Mouse (Mus musculus) gastrocnemius, adult 18-20 months (tissue): ENCODE results near the gene 9130409I23Rik. TPM values are rescaled to one million over a fixed set of nuclear protein-coding genes. Genes with fewer than 3 reads are reported as not detected.
A peak's percentile ranks its signal among the peaks of the same experiment; 100 is the strongest.
"Not testable (repeated sequence)": the region's sequence is repeated elsewhere in the genome, so short reads cannot be mapped to it uniquely, and the experiment has no call there.

Source experiments
- DNase-seq: peaks from one replicate; pipeline ENCODE4 v3.0.0; 2021; ENCODE audit warnings: low spot score
- total RNA-seq, 2 experiments: library from RNA; stranded (reverse); gene quantifications; 2 replicates each; pipeline ENCODE4 v1.2.3; 2021

9130409I23Rik gene
- total RNA-seq, 2 experiments from 2014 or later = not detected

- not testable (repeated sequence) for DNase-seq
Observed at GRCm38 (mm10) chr1:181035015-181035778, 15.8 kb upstream of the 9130409I23Rik start.

DNA sequence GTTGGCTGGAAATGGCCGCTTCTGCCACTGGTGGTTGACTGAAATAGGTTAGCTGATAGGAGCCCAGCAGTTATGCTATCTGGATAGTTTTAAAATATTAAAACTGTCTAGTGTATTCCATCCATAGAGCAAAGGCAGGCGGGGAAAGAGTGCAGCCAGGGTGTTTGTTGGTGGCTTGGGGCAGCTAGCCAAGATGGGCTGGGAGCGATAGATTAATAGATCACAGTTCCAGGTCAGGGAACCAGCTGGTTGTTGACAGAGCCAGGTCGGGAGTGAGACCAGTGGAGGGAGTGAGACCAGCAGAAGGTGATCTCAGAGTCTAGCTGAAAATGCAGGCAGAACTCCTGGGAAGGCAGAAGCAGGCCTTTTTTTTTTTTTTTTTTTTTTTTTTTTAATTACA is 13.4 kb upstream of the 9130409I23Rik start:
- DNase-seq = no peak

GRCm38 (mm10) chr1:181039652-181040051 is 11.4 kb upstream of the 9130409I23Rik start:
- DNase-seq = peak; percentile 28

DNA sequence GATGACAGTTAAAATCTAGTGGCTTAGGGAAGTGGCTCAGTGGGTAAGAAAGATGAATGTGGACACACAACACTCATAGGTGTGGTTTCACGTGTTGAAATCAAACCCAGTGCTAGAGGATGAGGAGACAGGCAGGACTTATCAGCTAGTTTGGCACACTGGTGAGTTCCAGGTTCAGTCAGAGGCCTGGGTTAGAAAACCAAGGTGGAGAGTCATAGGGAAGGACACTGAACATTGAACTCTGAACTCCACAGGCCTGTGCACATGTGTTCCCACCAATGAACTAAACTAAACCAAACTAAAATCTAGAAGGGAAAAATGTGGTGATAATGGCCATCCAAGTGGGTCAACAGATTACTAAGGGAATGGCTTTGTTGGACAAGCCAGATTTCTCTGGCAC is 3.5 kb upstream of the 9130409I23Rik start:
- DNase-seq = no peak

- no peak for DNase-seq
Observed at GRCm38 (mm10) chr1:181049328-181049842, 1.7 kb upstream of the 9130409I23Rik start.

DNA sequence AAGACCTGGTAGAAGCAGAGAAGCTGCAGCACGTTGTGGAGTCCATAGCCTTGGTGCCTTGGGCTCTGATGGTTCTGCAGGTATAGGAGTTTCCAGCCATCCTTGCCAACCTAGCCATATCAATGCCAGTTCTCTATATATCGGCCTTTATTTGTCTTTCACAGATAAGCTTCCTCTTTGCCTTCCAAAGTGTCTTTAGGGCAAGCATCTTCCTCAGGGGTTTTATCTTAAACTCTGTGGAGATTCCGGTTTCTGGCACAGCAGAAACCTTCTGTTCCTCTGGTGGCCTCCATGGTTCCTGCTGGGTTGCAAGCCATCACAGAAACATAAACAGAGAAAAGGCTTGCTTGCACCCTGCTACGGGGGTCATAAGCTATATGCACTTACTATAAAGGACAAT is 1.9 kb downstream of the 9130409I23Rik start:
- DNase-seq = no peak

DNA sequence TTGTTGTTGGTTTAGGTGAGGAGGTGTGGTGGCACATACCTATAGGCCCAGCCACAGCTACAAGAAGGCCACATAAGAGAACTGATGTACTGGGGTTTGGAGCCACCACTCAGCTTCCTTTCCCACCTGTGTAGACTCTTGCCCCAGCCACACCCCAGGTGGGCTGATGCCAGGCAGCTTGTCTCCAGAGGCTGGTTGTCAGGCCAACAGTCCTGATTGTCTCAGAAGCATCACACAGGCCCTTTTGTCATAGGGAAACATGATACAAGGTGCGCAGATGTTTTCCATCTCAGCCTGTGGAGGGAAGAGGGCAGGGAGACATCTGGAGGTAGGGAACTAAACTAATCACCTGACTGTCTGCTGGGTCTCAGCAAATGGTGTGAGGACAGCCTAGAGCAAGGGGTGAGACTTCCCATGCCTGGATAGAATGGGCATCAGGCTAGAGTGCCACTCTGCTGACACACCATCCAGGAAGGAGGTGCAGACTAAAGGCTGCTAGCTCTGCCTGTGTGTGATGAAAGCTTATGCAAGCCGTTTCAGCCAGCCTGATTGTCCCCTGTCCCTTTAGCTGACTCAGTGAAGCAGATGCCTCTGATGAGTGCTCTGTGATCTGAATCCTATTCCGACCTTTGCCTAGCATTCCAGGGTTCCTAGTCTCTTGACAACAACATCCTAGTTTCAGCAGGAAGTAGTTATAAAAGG is 10.9 kb downstream of the 9130409I23Rik start:
- DNase-seq = no peak

GRCm38 (mm10) chr1:181063991-181064390 is 13.0 kb downstream of the 9130409I23Rik start:
- no peak for DNase-seq

DNA sequence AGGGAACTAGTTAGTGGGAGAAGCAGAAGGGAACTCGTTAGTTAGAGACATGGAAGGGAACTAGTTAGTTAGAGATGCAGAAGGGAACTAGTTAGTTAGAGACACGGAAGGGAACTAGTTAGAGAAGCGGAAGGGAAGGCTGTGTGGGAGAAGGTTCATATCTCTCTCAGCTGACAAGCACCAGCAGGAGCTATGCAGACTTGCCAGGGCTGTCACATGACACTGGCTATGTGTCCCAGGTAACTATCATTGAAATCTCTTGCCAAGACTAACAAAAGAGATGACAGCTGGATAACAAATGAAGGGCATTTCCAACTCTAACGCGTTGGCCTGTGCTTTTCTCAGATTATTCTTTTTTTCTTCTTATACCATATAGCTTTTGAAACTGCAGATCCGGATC is 13.6 kb downstream of the 9130409I23Rik start:
- no peak for DNase-seq

DNA sequence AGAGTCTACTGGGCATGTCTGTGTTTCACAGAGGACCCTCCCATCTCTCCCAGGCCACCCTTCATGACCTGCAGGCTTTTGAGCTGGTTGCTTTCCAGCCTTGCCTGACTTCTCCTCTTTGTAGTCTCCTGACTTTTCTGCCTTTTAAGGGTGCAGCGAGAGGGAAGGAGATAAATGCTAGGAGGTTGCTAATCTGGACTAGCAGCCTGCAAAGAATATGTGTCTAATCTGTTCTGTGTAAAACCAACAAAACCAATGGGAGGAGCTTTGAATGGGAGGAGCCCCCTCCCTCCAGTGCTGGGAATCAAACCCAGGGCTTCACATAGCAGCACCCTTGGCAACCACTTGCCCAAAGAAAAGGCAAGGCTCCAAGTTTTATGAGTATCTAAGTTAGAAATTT is 17.3 kb downstream of the 9130409I23Rik start:
- no peak for DNase-seq

DNA sequence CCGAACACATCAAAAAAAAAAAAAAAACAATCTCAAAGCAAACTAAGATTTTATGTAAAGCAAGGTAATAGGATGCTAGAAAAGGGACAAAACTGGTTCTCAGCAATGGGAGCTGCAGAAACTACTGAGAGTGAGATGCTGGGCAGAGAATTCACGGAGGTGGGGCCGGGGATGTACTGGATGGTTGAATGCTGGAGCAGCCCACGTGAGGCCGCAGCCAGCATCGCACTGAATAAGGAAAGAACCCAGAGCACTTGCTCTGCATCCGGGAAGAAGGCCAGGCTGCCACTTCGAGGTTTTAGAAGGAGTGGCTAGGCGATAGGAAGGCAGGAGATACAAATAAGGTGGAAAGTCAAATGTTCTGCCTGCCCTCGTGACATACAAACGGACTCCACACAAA is 18.6 kb downstream of the 9130409I23Rik start:
- DNase-seq = no peak

GRCm38 (mm10) chr1:181073075-181073474 is 22.0 kb downstream of the 9130409I23Rik start:
- no peak for DNase-seq

- no peak for DNase-seq
Observed at GRCm38 (mm10) chr1:181084021-181084420, 33.0 kb downstream of the 9130409I23Rik start.

DNA sequence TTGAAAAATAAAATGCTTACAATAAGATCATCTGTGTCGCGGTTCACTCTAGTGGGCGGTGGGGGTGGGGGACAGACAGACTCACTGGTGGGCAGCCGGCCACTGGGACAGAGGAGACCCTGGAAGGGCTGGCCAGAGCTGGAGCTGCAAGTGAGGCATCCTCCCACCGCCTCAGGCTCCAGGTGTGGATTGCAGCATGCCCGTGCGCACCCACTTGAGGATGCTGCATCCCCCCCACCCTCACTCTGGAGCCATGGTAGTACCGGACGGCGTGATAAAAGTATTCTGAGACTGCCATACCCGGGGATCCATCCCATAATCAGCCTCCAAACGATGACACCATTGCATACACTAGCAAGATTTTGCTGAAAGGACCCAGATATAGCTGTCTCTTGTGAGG is 39.0 kb downstream of the 9130409I23Rik start:
- DNase-seq = no peak

Other genes starting within 250 kb of the 9130409I23Rik start
- gene H3f3a, start 237.3 kb upstream of the 9130409I23Rik start, total RNA-seq = 100 to 1,000 TPM; 285 to 302 TPM
- 1 to 10 TPM; 7.1 to 9.6 TPM for gene Sde2, start 200.1 kb upstream of the 9130409I23Rik start, total RNA-seq
- not detected for gene Lefty2, start 158.1 kb upstream of the 9130409I23Rik start, total RNA-seq
- gene Pycr2, start 146.9 kb upstream of the 9130409I23Rik start, total RNA-seq = 10 to 100 TPM in 1 of 2 experiments, 1 to 10 TPM in 1; 9.9 to 10.9 TPM
- under 1 TPM; 0.23 to 0.26 TPM for gene Lefty1, start 116.2 kb upstream of the 9130409I23Rik start, total RNA-seq
- 10 to 100 TPM; 14.5 to 15.6 TPM for gene Tmem63a, start 108.9 kb upstream of the 9130409I23Rik start, total RNA-seq
- 10 to 100 TPM; 13.0 to 16.0 TPM for gene Ephx1, start 30.3 kb upstream of the 9130409I23Rik start, total RNA-seq
- gene Nvl, start 93.0 kb downstream of the 9130409I23Rik start, total RNA-seq = 1 to 10 TPM; 7.4 to 8.7 TPM
- 10 to 100 TPM; 39.3 to 40.5 TPM for gene Cnih4, start 93.5 kb downstream of the 9130409I23Rik start, total RNA-seq
- gene Wdr26, start 160.8 kb downstream of the 9130409I23Rik start, total RNA-seq = 10 to 100 TPM; 89.7 to 92.7 TPM